Mouse (Mus musculus): ENCODE data around the gene Mthfr.

DNA sequence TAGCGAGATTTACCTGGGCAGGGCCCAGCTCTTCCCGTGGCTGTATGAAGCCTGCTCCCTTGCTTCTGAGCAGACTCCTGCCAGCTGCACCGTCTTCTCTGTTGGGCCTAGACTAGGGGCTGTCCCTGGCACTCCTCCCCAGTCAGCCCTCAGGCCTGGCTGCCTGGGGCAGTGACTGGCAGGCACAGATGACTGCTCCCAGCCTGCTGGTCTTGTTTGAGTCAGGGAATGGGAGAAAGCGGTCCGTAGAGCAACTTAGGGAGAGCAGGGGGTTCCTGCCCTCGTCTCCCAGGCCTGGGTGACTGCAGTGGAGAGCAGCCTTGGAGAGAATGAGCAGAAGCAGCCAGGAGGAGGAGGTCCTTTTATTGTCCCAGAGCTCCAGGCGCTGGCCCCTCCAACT is 17.4 kb downstream of the Mthfr start:
- TF ChIP-seq CTCF (IDR thresholded peaks at IDR 0.05; ENCODE audit: low read depth) (no peak), EP300 (optimal IDR thresholded peaks at IDR 0.05) (no peak)

Measured in stomach, postnatal 0 days (tissue).